Mouse (Mus musculus): ENCODE results near the gene Prdx2. TPM values are rescaled to one million over a fixed set of nuclear protein-coding genes. Genes with fewer than 3 reads are reported as not detected.
A peak's percentile ranks its signal among the peaks of the same experiment; 100 is the strongest.

The Prdx2 gene
- total and polyA plus RNA-seq, 2 experiments from 2014 or later = 802 to 904 TPM

- H3K4me1 ChIP-seq (ENCODE audit: insufficient read depth, low read length) = peaks cover 5% of the 10 kb centered on the region; the same call in 1 of the 2 replicates
- H3K27me3 ChIP-seq (ENCODE audit: insufficient read depth, low read length) = no peaks in the 10 kb centered on the region
- no peak overlapping the region for H3K4me2 ChIP-seq (ENCODE audit: low read depth, low read length, poor library complexity, severe bottlenecking)
- 24% methylated on average over 25 of the region's 25 CpGs for WGBS
- no peak overlapping the region for H3K9ac ChIP-seq (replicated peaks; ENCODE audit: low read length, poor library complexity, severe bottlenecking)
- H3K36me3 ChIP-seq (ENCODE audit: insufficient read depth, low read length) = peaks cover 14% of the 10 kb centered on the region; the same call in 1 of the 2 replicates
- no peaks in the 10 kb centered on the region for H3K9me3 ChIP-seq (ENCODE audit: low read length)
- no peak for TF ChIP-seq CTCF (IDR thresholded peaks at IDR 0.05)
- peak; percentile 40 for DNase-seq (ENCODE audit: low spot score)
- H3K4me3 ChIP-seq (ENCODE audit: low read depth, low read length) = no peak overlapping the region
- H3K27ac ChIP-seq (ENCODE audit: low read depth, low read length) = no peak overlapping the region
- ATAC-seq (ENCODE audit: low FRiP score) = no peak
Observed at GRCm38 (mm10) chr8:84995680-84996079, 26.3 kb downstream of the Prdx2 start.

GRCm38 (mm10) chr8:84996978-84997377, 27.6 kb downstream of the Prdx2 start:
- no peak for DNase-seq (ENCODE audit: low spot score)
- no peak overlapping the region for H3K9ac ChIP-seq (replicated peaks; ENCODE audit: low read length, poor library complexity, severe bottlenecking)
- WGBS = 82% methylated on average over 5 of the region's 5 CpGs

GRCm38 (mm10) chr8:84997649-84998295, 28.4 kb downstream of the Prdx2 start:
- no peak overlapping the region for H3K4me3 ChIP-seq (ENCODE audit: low read depth, low read length)
- WGBS = 5% methylated on average over 19 of the region's 19 CpGs
- peak overlapping the region; percentile 10; the same call in 1 of the 2 replicates for H3K4me2 ChIP-seq (ENCODE audit: low read depth, low read length, poor library complexity, severe bottlenecking)
- peak; percentile 88 for TF ChIP-seq CTCF (IDR thresholded peaks at IDR 0.05)
- 0 out of 2 replicates have a peak overlapping the region, but pooled peaks have one; percentile 8 for H3K9ac ChIP-seq (replicated peaks; ENCODE audit: low read length, poor library complexity, severe bottlenecking)
- peaks cover 23% of the 10 kb centered on the region; the same call in 1 of the 2 replicates for H3K36me3 ChIP-seq (ENCODE audit: insufficient read depth, low read length)
- no peaks in the 10 kb centered on the region for H3K4me1 ChIP-seq (ENCODE audit: insufficient read depth, low read length)
- peak; percentile 90 for DNase-seq (ENCODE audit: low spot score)
- H3K27me3 ChIP-seq (ENCODE audit: insufficient read depth, low read length) = no peaks in the 10 kb centered on the region
- peak; percentile 48 for ATAC-seq (ENCODE audit: low FRiP score)
- H3K9me3 ChIP-seq (ENCODE audit: low read length) = no peaks in the 10 kb centered on the region
- no peak overlapping the region for H3K27ac ChIP-seq (ENCODE audit: low read depth, low read length)

More at GRCm38 (mm10) chr8:84996978-84997377, 27.6 kb downstream of the Prdx2 start:
- Histone ChIP-seq H3K4me2 (ENCODE audit: low read depth, low read length, poor library complexity, severe bottlenecking) (no peak overlapping the region), H3K9me3 (ENCODE audit: low read length) (no peaks in the 10 kb centered on the region), H3K4me3 (ENCODE audit: low read depth, low read length) (no peak overlapping the region), H3K4me1 (ENCODE audit: insufficient read depth, low read length) (no peaks in the 10 kb centered on the region), H3K36me3 (ENCODE audit: insufficient read depth, low read length) (peaks cover 18% of the 10 kb centered on the region; the same call in 1 of the 2 replicates), H3K27ac (ENCODE audit: low read depth, low read length) (no peak overlapping the region), H3K27me3 (ENCODE audit: insufficient read depth, low read length) (no peaks in the 10 kb centered on the region)
- no peak for ATAC-seq (ENCODE audit: low FRiP score)
- no peak for TF ChIP-seq CTCF (IDR thresholded peaks at IDR 0.05)

- H3K27ac ChIP-seq (ENCODE audit: low read depth, low read length) = no peak overlapping the region
- no peaks in the 10 kb centered on the region for H3K4me1 ChIP-seq (ENCODE audit: insufficient read depth, low read length)
- no peaks in the 10 kb centered on the region for H3K9me3 ChIP-seq (ENCODE audit: low read length)
- no peak overlapping the region for H3K4me3 ChIP-seq (ENCODE audit: low read depth, low read length)
- TF ChIP-seq CTCF (IDR thresholded peaks at IDR 0.05) = peak; percentile 25; the same call in 1 of the 2 replicates
- peaks cover 21% of the 10 kb centered on the region for H3K27me3 ChIP-seq (ENCODE audit: insufficient read depth, low read length)
- H3K4me2 ChIP-seq (ENCODE audit: low read depth, low read length, poor library complexity, severe bottlenecking) = no peak overlapping the region
- 19% methylated on average over 24 of the region's 25 CpGs for WGBS
- no peak for DNase-seq (ENCODE audit: low spot score)
- no peak for ATAC-seq (ENCODE audit: low FRiP score)
- 0 out of 2 replicates have a peak, but pooled peaks cover 5% of the 10 kb centered on the region for H3K36me3 ChIP-seq (ENCODE audit: insufficient read depth, low read length)
- H3K9ac ChIP-seq (replicated peaks; ENCODE audit: low read length, poor library complexity, severe bottlenecking) = no peak overlapping the region
Observed at GRCm38 (mm10) chr8:85007686-85008085, 38.3 kb downstream of the Prdx2 start.

GRCm38 (mm10) chr8:85011242-85011641, 41.9 kb downstream of the Prdx2 start:
- H3K4me2 ChIP-seq (ENCODE audit: low read depth, low read length, poor library complexity, severe bottlenecking) = no peak overlapping the region
- ATAC-seq (ENCODE audit: low FRiP score) (0 out of 2 replicates have a peak, but pooled peaks have one; percentile 42), DNase-seq (ENCODE audit: low spot score) (no peak)
- no peaks in the 10 kb centered on the region for H3K9me3 ChIP-seq (ENCODE audit: low read length)
- H3K4me1 ChIP-seq (ENCODE audit: insufficient read depth, low read length) = 0 out of 2 replicates have a peak, but pooled peaks cover 4% of the 10 kb centered on the region
- H3K4me3 ChIP-seq (ENCODE audit: low read depth, low read length) = no peak overlapping the region
- WGBS = 18% methylated on average over 27 of the region's 28 CpGs
- H3K36me3 ChIP-seq (ENCODE audit: insufficient read depth, low read length) = no peaks in the 10 kb centered on the region
- peaks cover 21% of the 10 kb centered on the region for H3K27me3 ChIP-seq (ENCODE audit: insufficient read depth, low read length)
- no peak overlapping the region for H3K27ac ChIP-seq (ENCODE audit: low read depth, low read length)
- TF ChIP-seq CTCF (IDR thresholded peaks at IDR 0.05) = no peak
- no peak overlapping the region for H3K9ac ChIP-seq (replicated peaks; ENCODE audit: low read length, poor library complexity, severe bottlenecking)

- Histone ChIP-seq H3K9ac (replicated peaks; ENCODE audit: low read length, poor library complexity, severe bottlenecking) (peak overlapping the region; percentile 64), H3K36me3 (ENCODE audit: insufficient read depth, low read length) (peaks cover 7% of the 10 kb centered on the region), H3K9me3 (ENCODE audit: low read length) (no peaks in the 10 kb centered on the region), H3K4me2 (ENCODE audit: low read depth, low read length, poor library complexity, severe bottlenecking) (peak overlapping the region; percentile 70), H3K4me3 (ENCODE audit: low read depth, low read length) (peak overlapping the region; percentile 33), H3K4me1 (ENCODE audit: insufficient read depth, low read length) (0 out of 2 replicates have a peak, but pooled peaks cover 4% of the 10 kb centered on the region), H3K27me3 (ENCODE audit: insufficient read depth, low read length) (peaks cover 15% of the 10 kb centered on the region), H3K27ac (ENCODE audit: low read depth, low read length) (no peak overlapping the region)
- TF ChIP-seq CTCF (IDR thresholded peaks at IDR 0.05) = peak; percentile 79
- 7% methylated on average over 25 of the region's 26 CpGs for WGBS
- ATAC-seq (ENCODE audit: low FRiP score) (peak; percentile 64), DNase-seq (ENCODE audit: low spot score) (peak; percentile 90)
Observed at GRCm38 (mm10) chr8:85013230-85013840, 43.9 kb downstream of the Prdx2 start.

Measured in midbrain, postnatal 0 days (tissue).